Mouse (Mus musculus): ENCODE results near the gene Coq2. TPM values are rescaled to one million over a fixed set of nuclear protein-coding genes. Genes with fewer than 3 reads are reported as not detected.

Gene Coq2
- polyA plus RNA-seq, 1 experiment from 2014 or later, result 46.8 TPM

- no peaks in the 10 kb centered on the region for H3K27me3 ChIP-seq
- no peak overlapping the region for H3K9ac ChIP-seq
- no peak for ATAC-seq (ENCODE audit: low FRiP score)
- H3K4me2 ChIP-seq (replicated peaks), result no peak overlapping the region
- no peaks in the 10 kb centered on the region for H3K9me3 ChIP-seq (replicated peaks)
- H3K36me3 ChIP-seq, result no peaks in the 10 kb centered on the region
- 74% methylated on average over 4 of the region's 4 CpGs for WGBS
- no peak overlapping the region for H3K27ac ChIP-seq
- no peak overlapping the region for H3K4me3 ChIP-seq
- H3K4me1 ChIP-seq, result no peaks in the 10 kb centered on the region
Observed at GRCm38 (mm10) chr5:100607090-100607762, 67.7 kb downstream of the Coq2 start.

DNA sequence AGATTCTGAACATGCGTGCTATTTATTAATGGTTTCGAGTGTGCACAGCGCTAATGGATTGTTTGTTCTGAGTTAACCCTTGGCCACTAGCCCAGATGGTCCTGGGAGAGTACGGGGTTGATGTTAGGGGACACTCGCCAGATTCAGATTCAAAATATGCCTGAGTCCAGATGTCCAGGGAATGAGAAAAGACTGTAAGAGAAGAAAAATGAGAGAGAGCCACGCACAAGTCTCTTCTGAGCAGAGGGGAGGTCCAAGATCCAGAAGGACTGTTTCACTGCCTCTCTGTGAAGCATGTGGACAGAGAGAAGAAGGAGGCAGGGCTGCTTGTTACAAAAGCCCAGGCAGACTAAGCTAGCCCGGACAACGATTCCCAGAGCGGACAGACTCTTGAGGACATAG, 69.1 kb downstream of the Coq2 start:
- 68% methylated on average over 9 of the region's 9 CpGs for WGBS
- Histone ChIP-seq H3K27me3 (no peaks in the 10 kb centered on the region), H3K9me3 (replicated peaks) (no peaks in the 10 kb centered on the region), H3K27ac (no peak overlapping the region), H3K4me2 (replicated peaks) (no peak overlapping the region), H3K36me3 (no peaks in the 10 kb centered on the region), H3K4me1 (no peaks in the 10 kb centered on the region), H3K9ac (no peak overlapping the region), H3K4me3 (no peak overlapping the region)
- no peak for ATAC-seq (ENCODE audit: low FRiP score)

Other genes with a start within 250 kb of the Coq2 start
- gene Lin54, start 174.5 kb downstream of the Coq2 start, polyA plus RNA-seq (2016; fragmentation: Nextera tagmentation; extraction: Ambion mirVana), result 14.1 and 14.4 TPM in 2 replicates
- 185 and 195 TPM in 2 replicates for gene Cops4, start 156.8 kb downstream of the Coq2 start, polyA plus RNA-seq (2016; fragmentation: Nextera tagmentation; extraction: Ambion mirVana)
- gene Plac8, start 102.9 kb downstream of the Coq2 start, polyA plus RNA-seq (2016; fragmentation: Nextera tagmentation; extraction: Ambion mirVana), result 1.8 and 3.0 TPM in 2 replicates
- gene Hpse, start 44.6 kb upstream of the Coq2 start, polyA plus RNA-seq (2016; fragmentation: Nextera tagmentation; extraction: Ambion mirVana), result 1.6 and 2.6 TPM in 2 replicates
- gene Helq, start 123.5 kb upstream of the Coq2 start, polyA plus RNA-seq (2016; fragmentation: Nextera tagmentation; extraction: Ambion mirVana), result 25.3 and 28.1 TPM in 2 replicates
- 138 and 155 TPM in 2 replicates for gene Mrps18c, start 123.5 kb upstream of the Coq2 start, polyA plus RNA-seq (2016; fragmentation: Nextera tagmentation; extraction: Ambion mirVana)
- 21.6 and 23.4 TPM in 2 replicates for gene Abraxas1, start 145.8 kb upstream of the Coq2 start, polyA plus RNA-seq (2016; fragmentation: Nextera tagmentation; extraction: Ambion mirVana)
- 0.74 and 1.4 TPM in 2 replicates for gene Gpat3, start 170.6 kb upstream of the Coq2 start, polyA plus RNA-seq (2016; fragmentation: Nextera tagmentation; extraction: Ambion mirVana)

Data from hindbrain, embryonic 12.5 days (tissue).